11 mouse cellular contexts compared by ENCODE assay signal in genomic region chr9:118486361-118487095, GRCm38 (mm10). TPM values are rescaled to one million over a fixed set of nuclear protein-coding genes. Genes with fewer than 3 reads are reported as not detected.
DNase-seq lines count a peak whose midpoint lies in the region; ATAC-seq and TF ChIP-seq lines count a peak whose summit lies in the region.
"Had no signal": no experiment of that assay in that cellular context is flagged by ENCODE, and none has a peak within 500 bp of the region (broad histone marks: within the 10 kb centered on the region; RNA-seq: fewer than 3 reads in every experiment).

No protein-coding gene starts in this region.

- no peaks in the 10 kb centered on the region for H3K36me3 ChIP-seq in midbrain, embryonic 10.5 days
- H3K36me3 ChIP-seq in midbrain, postnatal 0 days (ENCODE audit: insufficient read depth, low read length): no peaks in the 10 kb centered on the region
- H3K36me3 ChIP-seq in hindbrain, postnatal 0 days (ENCODE audit: insufficient read depth, low read length): no peaks in the 10 kb centered on the region
- H3K36me3 ChIP-seq in stomach, embryonic 15.5 days: no peaks in the 10 kb centered on the region

- peak; percentile 83 for DNase-seq in heart, adult 11 months
- no peak for DNase-seq in heart, postnatal 4 days
- DNase-seq in midbrain, embryonic 10.5 days (ENCODE audit: low spot score): peak; percentile 62
- DNase-seq in midbrain, postnatal 0 days (ENCODE audit: low spot score): no peak
- DNase-seq in hindbrain, postnatal 0 days (ENCODE audit: low spot score): no peak
- no peak for DNase-seq in cerebellum, postnatal 25 days
- no peak for DNase-seq in gastrocnemius, adult 18-20 months (ENCODE audit: low spot score)
- DNase-seq: thymus, adult 2 months had no signal

- no peak overlapping the region for H3K9ac ChIP-seq in midbrain, postnatal 0 days (replicated peaks; ENCODE audit: low read length, poor library complexity, severe bottlenecking)
- no peak overlapping the region for H3K9ac ChIP-seq in hindbrain, postnatal 0 days (replicated peaks; ENCODE audit: low read length)
- H3K9ac ChIP-seq in stomach, embryonic 15.5 days: no peak overlapping the region
- H3K9ac ChIP-seq: liver, embryonic 14.5 days had no signal

- peaks cover 97% of the 10 kb centered on the region for H3K27me3 ChIP-seq in midbrain, embryonic 10.5 days (ENCODE audit: low read depth, poor library complexity, severe bottlenecking)
- H3K27me3 ChIP-seq in midbrain, postnatal 0 days (ENCODE audit: insufficient read depth, low read length): peaks cover 54% of the 10 kb centered on the region
- H3K27me3 ChIP-seq in hindbrain, postnatal 0 days (ENCODE audit: insufficient read depth, low read length): peaks cover 57% of the 10 kb centered on the region
- H3K27me3 ChIP-seq in stomach, embryonic 15.5 days (replicated peaks): peaks cover 63% of the 10 kb centered on the region

- H3K9me3 ChIP-seq in midbrain, embryonic 10.5 days (replicated peaks): no peaks in the 10 kb centered on the region
- H3K9me3 ChIP-seq in midbrain, postnatal 0 days (ENCODE audit: low read length): no peaks in the 10 kb centered on the region
- H3K9me3 ChIP-seq in hindbrain, postnatal 0 days (ENCODE audit: low read length): no peaks in the 10 kb centered on the region
- no peaks in the 10 kb centered on the region for H3K9me3 ChIP-seq in stomach, embryonic 15.5 days

- TF ChIP-seq CTCF in midbrain, postnatal 0 days (IDR thresholded peaks at IDR 0.05): no peak
- TF ChIP-seq CTCF in hindbrain, postnatal 0 days (IDR thresholded peaks at IDR 0.05; ENCODE audit: low read depth): no peak

- H3K27ac ChIP-seq in midbrain, embryonic 10.5 days (replicated peaks): no peak overlapping the region
- no peak overlapping the region for H3K27ac ChIP-seq in midbrain, postnatal 0 days (ENCODE audit: low read depth, low read length)
- H3K27ac ChIP-seq in hindbrain, postnatal 0 days: no peak overlapping the region
- no peak overlapping the region for H3K27ac ChIP-seq in stomach, embryonic 15.5 days
- H3K27ac ChIP-seq: liver, embryonic 14.5 days had no signal

- under 1% methylated on average over 32 of the region's 32 CpGs for WGBS in midbrain, embryonic 10.5 days
- 1% methylated on average over 32 of the region's 32 CpGs for WGBS in midbrain, postnatal 0 days
- WGBS in hindbrain, postnatal 0 days: 3% methylated on average over 32 of the region's 32 CpGs
- 2% methylated on average over 32 of the region's 32 CpGs for WGBS in stomach, embryonic 15.5 days

- H3K4me1 ChIP-seq in midbrain, embryonic 10.5 days: peaks cover 39% of the 10 kb centered on the region
- no peaks in the 10 kb centered on the region; the same call in 1 of the 2 replicates for H3K4me1 ChIP-seq in midbrain, postnatal 0 days (ENCODE audit: insufficient read depth, low read length)
- H3K4me1 ChIP-seq in hindbrain, postnatal 0 days (ENCODE audit: insufficient read depth, low read length): peaks cover 3% of the 10 kb centered on the region; the same call in 1 of the 2 replicates
- H3K4me1 ChIP-seq in stomach, embryonic 15.5 days: peaks cover 23% of the 10 kb centered on the region

- H3K4me3 ChIP-seq in midbrain, embryonic 10.5 days: peak overlapping the region; percentile 47
- no peak overlapping the region for H3K4me3 ChIP-seq in midbrain, postnatal 0 days (ENCODE audit: low read depth, low read length)
- no peak overlapping the region for H3K4me3 ChIP-seq in hindbrain, postnatal 0 days (ENCODE audit: low read length)
- H3K4me3 ChIP-seq in stomach, embryonic 15.5 days (replicated peaks): peak overlapping the region; percentile 5; the same call in 1 of the 2 replicates

- no peak overlapping the region for H3K4me2 ChIP-seq in midbrain, postnatal 0 days (ENCODE audit: low read depth, low read length, poor library complexity, severe bottlenecking)
- H3K4me2 ChIP-seq in hindbrain, postnatal 0 days (ENCODE audit: low read depth, low read length): peak overlapping the region; percentile 25; the same call in 1 of the 2 replicates
- peak overlapping the region; percentile 9; the same call in 1 of the 2 replicates for H3K4me2 ChIP-seq in stomach, embryonic 15.5 days

- ATAC-seq in midbrain, postnatal 0 days (ENCODE audit: low FRiP score): no peak
- no peak for ATAC-seq in hindbrain, postnatal 0 days
- ATAC-seq in stomach, embryonic 15.5 days (ENCODE audit: insufficient read depth, low FRiP score, low read depth): no peak

RNA-seq across cellular contexts. Expression of gene Eomes, which starts 8.5 kb away (rescaled TPM):
- not detected for total RNA-seq in heart, postnatal 4 days (2021)
- 0.25 and 0.56 TPM in 2 replicates for polyA plus RNA-seq in midbrain, embryonic 10.5 days (2016; fragmentation: Nextera tagmentation; extraction: Ambion mirVana)
- total RNA-seq in midbrain, postnatal 0 days (2014; rRNA removed): 0.90 and 2.2 TPM in 2 replicates
- polyA plus RNA-seq in midbrain, postnatal 0 days (2015; fragmentation: Nextera tagmentation; extraction: Ambion mirVana): 0.15 and 0.19 TPM in 2 replicates
- total RNA-seq in hindbrain, postnatal 0 days (2014; rRNA removed): 16.2 and 19.4 TPM in 2 replicates
- polyA plus RNA-seq in hindbrain, postnatal 0 days (2015; fragmentation: Nextera tagmentation; extraction: Ambion mirVana): 8.6 and 8.9 TPM in 2 replicates
- polyA plus RNA-seq in stomach, embryonic 15.5 days (2015; fragmentation: Nextera tagmentation; extraction: Ambion mirVana): 0.08 and 0.10 TPM in 2 replicates
- not detected for total RNA-seq in gastrocnemius, adult 18-20 months (2021)
- total RNA-seq: gastrocnemius, postnatal 4 days had no signal

RNA-seq across cellular contexts. Expression of gene Golga4, which starts 19.5 kb away (rescaled TPM):
- total RNA-seq in heart, postnatal 4 days (2021): 100 to 1,000 TPM; 144 to 146 TPM
- polyA plus RNA-seq in midbrain, embryonic 10.5 days (2016; fragmentation: Nextera tagmentation; extraction: Ambion mirVana): 39.2 and 40.8 TPM in 2 replicates
- total RNA-seq in midbrain, postnatal 0 days (2014; rRNA removed): 34.5 and 57.9 TPM in 2 replicates
- 21.0 and 26.2 TPM in 2 replicates for polyA plus RNA-seq in midbrain, postnatal 0 days (2015; fragmentation: Nextera tagmentation; extraction: Ambion mirVana)
- 34.1 and 36.8 TPM in 2 replicates for total RNA-seq in hindbrain, postnatal 0 days (2014; rRNA removed)
- 25.8 and 27.2 TPM in 2 replicates for polyA plus RNA-seq in hindbrain, postnatal 0 days (2015; fragmentation: Nextera tagmentation; extraction: Ambion mirVana)
- polyA plus RNA-seq in stomach, embryonic 15.5 days (2015; fragmentation: Nextera tagmentation; extraction: Ambion mirVana): 54.6 and 59.2 TPM in 2 replicates
- total RNA-seq in gastrocnemius, adult 18-20 months (2021): 100 to 1,000 TPM; 385 to 446 TPM

Comparison
In these comparisons a context has a peak if more than half of its experiments do, and no peak if none do; other contexts are left out.
1. DNase-seq: peak in heart, adult 11 months (single experiment) and midbrain, embryonic 10.5 days (single experiment); none in heart, postnatal 4 days (single experiment), midbrain, postnatal 0 days (single experiment), hindbrain, postnatal 0 days (single experiment), cerebellum, postnatal 25 days (0 of 2) and gastrocnemius, adult 18-20 months (single experiment).
2. H3K4me3 ChIP-seq: peak in midbrain, embryonic 10.5 days (single experiment) and stomach, embryonic 15.5 days (single experiment); none in midbrain, postnatal 0 days (single experiment) and hindbrain, postnatal 0 days (single experiment).